Mouse (Mus musculus): ENCODE results near the gene Kcnmb2. TPM values are rescaled to one million over a fixed set of nuclear protein-coding genes. Genes with fewer than 3 reads are reported as not detected.
A peak's percentile ranks its signal among the peaks of the same experiment; 100 is the strongest.

Gene Kcnmb2
- not detected in 2 replicates for polyA plus RNA-seq (2012; ENCODE audit: insufficient read depth, insufficient read length, low replicate concordance, missing spikeins)

- Histone ChIP-seq H3K27ac (ENCODE audit: insufficient read depth, low read depth, low read length) (no peak within 1 kb of the TSS), H3K4me3 (ENCODE audit: insufficient read depth, low read depth, low read length) (peak within 1 kb of the TSS; percentile 45), H3K4me1 (ENCODE audit: control insufficient read depth, insufficient read depth, low read length) (peaks cover 10% of the 10 kb centered on the region)
- no peak for TF ChIP-seq CTCF (IDR thresholded peaks at IDR 0.05; ENCODE audit: insufficient read depth, low read depth, low read length)
- no peak for TF ChIP-seq POLR2A (IDR thresholded peaks at IDR 0.05; ENCODE audit: insufficient read depth, low read depth, low read length)
- 5% methylated on average over 22 of the region's 22 CpGs for WGBS
These were observed at the start of gene Kcnmb2 for GRCm38 (mm10) chr3:31902504-31903330. Gene Kcnmb2 (plus strand): TSS chr3:31902507.

- Histone ChIP-seq H3K27ac (ENCODE audit: insufficient read depth, low read depth, low read length) (no peak overlapping the region), H3K4me3 (ENCODE audit: insufficient read depth, low read depth, low read length) (no peak overlapping the region), H3K4me1 (ENCODE audit: control insufficient read depth, insufficient read depth, low read length) (no peaks in the 10 kb centered on the region)
- 30% methylated on average over 5 of the region's 5 CpGs for WGBS
- TF ChIP-seq POLR2A (IDR thresholded peaks at IDR 0.05; ENCODE audit: insufficient read depth, low read depth, low read length): no peak
- TF ChIP-seq CTCF (IDR thresholded peaks at IDR 0.05; ENCODE audit: insufficient read depth, low read depth, low read length): no peak
These were observed 38.8 kb upstream of the Kcnmb2 start for GRCm38 (mm10) chr3:31863522-31863921.

- Histone ChIP-seq H3K4me3 (ENCODE audit: insufficient read depth, low read depth, low read length) (no peak overlapping the region), H3K4me1 (ENCODE audit: control insufficient read depth, insufficient read depth, low read length) (no peaks in the 10 kb centered on the region), H3K27ac (ENCODE audit: insufficient read depth, low read depth, low read length) (no peak overlapping the region)
- TF ChIP-seq CTCF (IDR thresholded peaks at IDR 0.05; ENCODE audit: insufficient read depth, low read depth, low read length) (no peak), POLR2A (IDR thresholded peaks at IDR 0.05; ENCODE audit: insufficient read depth, low read depth, low read length) (no peak)
- 52% methylated on average over 3 of the region's 3 CpGs for WGBS
These were observed 38.2 kb upstream of the Kcnmb2 start for GRCm38 (mm10) chr3:31864070-31864469.

DNA sequence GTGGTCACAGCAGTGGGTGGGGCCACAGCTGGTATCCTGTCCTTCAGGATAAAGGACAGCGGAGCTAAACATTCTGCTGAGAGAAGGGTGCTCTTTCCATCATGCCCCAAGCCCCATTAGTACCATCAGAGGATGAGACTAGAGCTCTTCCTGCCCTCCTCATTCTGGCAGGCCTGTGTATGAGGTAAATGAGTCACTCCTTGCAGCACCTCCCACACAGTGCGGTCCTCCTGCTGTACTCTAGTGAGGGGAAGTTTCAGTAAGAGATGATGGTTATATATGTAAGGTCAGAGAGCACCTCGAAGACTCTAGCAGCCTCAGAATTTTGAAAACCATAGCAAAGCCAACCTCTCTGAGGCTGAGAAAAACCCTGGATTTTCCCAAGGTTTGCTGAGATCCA lies 30.8 kb upstream of the Kcnmb2 start:
- H3K27ac ChIP-seq (ENCODE audit: insufficient read depth, low read depth, low read length): no peak overlapping the region
- 57% methylated on average over 3 of the region's 3 CpGs for WGBS
- TF ChIP-seq POLR2A (IDR thresholded peaks at IDR 0.05; ENCODE audit: insufficient read depth, low read depth, low read length): no peak
- TF ChIP-seq CTCF (IDR thresholded peaks at IDR 0.05; ENCODE audit: insufficient read depth, low read depth, low read length): no peak
- H3K4me1 ChIP-seq (ENCODE audit: control insufficient read depth, insufficient read depth, low read length): no peaks in the 10 kb centered on the region
- no peak overlapping the region for H3K4me3 ChIP-seq (ENCODE audit: insufficient read depth, low read depth, low read length)

DNA sequence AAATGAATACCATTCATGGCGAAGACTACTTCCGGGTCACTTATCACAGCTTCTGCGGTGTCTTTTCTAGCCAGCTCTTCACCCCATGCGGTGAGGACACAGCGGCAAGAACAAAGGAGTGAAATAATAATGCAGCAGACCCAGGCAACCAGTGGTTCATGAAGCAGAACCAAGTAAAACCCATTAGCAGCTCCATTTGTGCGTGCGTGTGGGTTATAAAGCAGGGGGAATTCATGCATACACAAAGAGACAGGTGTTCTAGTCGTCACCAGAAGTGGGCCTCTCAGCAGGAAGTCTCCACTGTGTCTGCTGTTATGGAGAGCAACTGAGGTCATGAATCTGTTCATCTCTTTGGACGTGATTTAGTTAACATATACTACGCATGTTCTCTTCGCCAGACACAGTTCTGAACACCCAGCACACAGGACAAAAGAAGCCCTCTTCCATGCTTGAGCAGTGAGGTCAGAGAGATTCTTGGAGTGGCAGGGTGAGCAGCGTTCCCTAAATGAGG lies 19.6 kb upstream of the Kcnmb2 start:
- H3K27ac ChIP-seq (ENCODE audit: insufficient read depth, low read depth, low read length): no peak overlapping the region
- TF ChIP-seq POLR2A (IDR thresholded peaks at IDR 0.05; ENCODE audit: insufficient read depth, low read depth, low read length): no peak
- no peak for TF ChIP-seq CTCF (IDR thresholded peaks at IDR 0.05; ENCODE audit: insufficient read depth, low read depth, low read length)
- no peaks in the 10 kb centered on the region for H3K4me1 ChIP-seq (ENCODE audit: control insufficient read depth, insufficient read depth, low read length)
- 56% methylated on average over 12 of the region's 12 CpGs for WGBS
- no peak overlapping the region for H3K4me3 ChIP-seq (ENCODE audit: insufficient read depth, low read depth, low read length)

- H3K4me1 ChIP-seq (ENCODE audit: control insufficient read depth, insufficient read depth, low read length): no peaks in the 10 kb centered on the region
- TF ChIP-seq CTCF (IDR thresholded peaks at IDR 0.05; ENCODE audit: insufficient read depth, low read depth, low read length) (no peak), POLR2A (IDR thresholded peaks at IDR 0.05; ENCODE audit: insufficient read depth, low read depth, low read length) (no peak)
- WGBS: 79% methylated on average over 2 of the region's 2 CpGs
- no peak overlapping the region for H3K27ac ChIP-seq (ENCODE audit: insufficient read depth, low read depth, low read length)
- no peak overlapping the region for H3K4me3 ChIP-seq (ENCODE audit: insufficient read depth, low read depth, low read length)
These were observed 9.7 kb upstream of the Kcnmb2 start for GRCm38 (mm10) chr3:31892653-31893052.

DNA sequence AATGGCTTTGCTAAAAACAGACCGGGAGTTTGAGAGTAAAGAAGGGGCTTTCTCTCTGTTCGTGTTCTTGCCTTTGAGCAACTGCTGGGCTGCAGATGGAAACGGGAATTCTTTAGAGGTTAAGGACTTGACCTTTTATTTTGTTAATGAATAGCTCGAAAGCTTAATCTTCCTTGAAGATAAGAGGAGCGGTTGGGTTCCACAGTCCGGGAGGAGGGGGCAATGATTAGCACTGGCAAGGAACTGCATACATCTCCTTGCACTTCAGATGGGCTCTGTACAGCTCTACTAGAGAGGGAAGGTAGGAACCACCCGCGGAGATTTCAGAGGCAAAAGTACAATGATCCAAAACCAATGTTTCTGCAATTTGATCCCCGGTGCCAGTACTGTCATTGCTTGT lies 1.2 kb downstream of the Kcnmb2 start:
- 12% methylated on average over 9 of the region's 9 CpGs for WGBS
- peaks cover 10% of the 10 kb centered on the region for H3K4me1 ChIP-seq (ENCODE audit: control insufficient read depth, insufficient read depth, low read length)
- no peak overlapping the region for H3K27ac ChIP-seq (ENCODE audit: insufficient read depth, low read depth, low read length)
- H3K4me3 ChIP-seq (ENCODE audit: insufficient read depth, low read depth, low read length): peak overlapping the region; percentile 7
- TF ChIP-seq POLR2A (IDR thresholded peaks at IDR 0.05; ENCODE audit: insufficient read depth, low read depth, low read length) (no peak), CTCF (IDR thresholded peaks at IDR 0.05; ENCODE audit: insufficient read depth, low read depth, low read length) (no peak)

DNA sequence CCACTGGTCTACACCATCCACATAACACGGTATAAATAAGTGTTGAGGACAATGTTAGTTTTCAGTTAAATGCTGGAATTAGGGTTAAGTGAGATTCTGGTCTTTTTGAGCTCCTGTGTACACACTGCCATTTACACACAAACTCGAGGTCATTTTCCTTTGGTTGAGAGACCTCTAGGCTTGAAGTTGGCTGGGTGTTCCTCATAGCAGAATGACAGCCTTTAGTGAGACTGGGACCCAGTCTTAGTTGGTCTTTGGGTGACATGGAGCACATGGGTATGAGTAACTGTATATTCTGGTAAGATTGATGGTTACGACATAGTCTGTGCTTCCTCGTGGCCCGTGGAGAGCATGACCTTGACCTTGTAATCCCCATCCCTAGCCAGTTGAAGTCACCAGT lies 1.8 kb downstream of the Kcnmb2 start:
- H3K4me3 ChIP-seq (ENCODE audit: insufficient read depth, low read depth, low read length): no peak overlapping the region
- 71% methylated on average over 5 of the region's 5 CpGs for WGBS
- TF ChIP-seq POLR2A (IDR thresholded peaks at IDR 0.05; ENCODE audit: insufficient read depth, low read depth, low read length) (no peak), CTCF (IDR thresholded peaks at IDR 0.05; ENCODE audit: insufficient read depth, low read depth, low read length) (no peak)

DNA sequence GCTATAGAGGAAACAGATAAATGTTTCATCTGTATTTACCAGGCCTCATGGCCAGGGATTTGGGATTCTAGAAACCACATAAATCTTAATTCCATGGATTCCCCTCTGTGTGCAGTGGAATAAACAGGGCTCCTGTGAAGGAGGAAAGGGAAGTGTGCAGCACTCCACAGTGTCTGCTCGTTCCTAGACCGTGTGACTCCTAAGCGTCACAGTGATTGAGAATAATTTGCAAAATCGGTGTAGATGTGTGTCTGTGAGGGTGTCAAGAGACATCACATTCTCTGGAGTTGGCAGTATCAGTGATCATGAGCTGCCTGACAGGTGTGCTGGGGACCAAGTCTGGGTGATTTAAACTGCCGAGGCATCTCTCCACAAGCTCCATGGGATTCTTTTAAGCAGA lies 8.9 kb downstream of the Kcnmb2 start:
- no peak for TF ChIP-seq CTCF (IDR thresholded peaks at IDR 0.05; ENCODE audit: insufficient read depth, low read depth, low read length)
- no peak for TF ChIP-seq POLR2A (IDR thresholded peaks at IDR 0.05; ENCODE audit: insufficient read depth, low read depth, low read length)
- no peak overlapping the region for H3K4me3 ChIP-seq (ENCODE audit: insufficient read depth, low read depth, low read length)
- no peak overlapping the region for H3K27ac ChIP-seq (ENCODE audit: insufficient read depth, low read depth, low read length)
- H3K4me1 ChIP-seq (ENCODE audit: control insufficient read depth, insufficient read depth, low read length): no peaks in the 10 kb centered on the region
- 76% methylated on average over 5 of the region's 5 CpGs for WGBS

More for the DNA sequence above, 1.8 kb downstream of the Kcnmb2 start:
- Histone ChIP-seq H3K4me1 (ENCODE audit: control insufficient read depth, insufficient read depth, low read length) (peaks cover 6% of the 10 kb centered on the region), H3K27ac (ENCODE audit: insufficient read depth, low read depth, low read length) (no peak overlapping the region)
